Mouse (Mus musculus): ENCODE results near the gene Ssr1. TPM values are rescaled to one million over a fixed set of nuclear protein-coding genes. Genes with fewer than 3 reads are reported as not detected.

The Ssr1 gene
- total RNA-seq, 2 experiments from 2014 or later = 96.1 to 101 TPM

DNA sequence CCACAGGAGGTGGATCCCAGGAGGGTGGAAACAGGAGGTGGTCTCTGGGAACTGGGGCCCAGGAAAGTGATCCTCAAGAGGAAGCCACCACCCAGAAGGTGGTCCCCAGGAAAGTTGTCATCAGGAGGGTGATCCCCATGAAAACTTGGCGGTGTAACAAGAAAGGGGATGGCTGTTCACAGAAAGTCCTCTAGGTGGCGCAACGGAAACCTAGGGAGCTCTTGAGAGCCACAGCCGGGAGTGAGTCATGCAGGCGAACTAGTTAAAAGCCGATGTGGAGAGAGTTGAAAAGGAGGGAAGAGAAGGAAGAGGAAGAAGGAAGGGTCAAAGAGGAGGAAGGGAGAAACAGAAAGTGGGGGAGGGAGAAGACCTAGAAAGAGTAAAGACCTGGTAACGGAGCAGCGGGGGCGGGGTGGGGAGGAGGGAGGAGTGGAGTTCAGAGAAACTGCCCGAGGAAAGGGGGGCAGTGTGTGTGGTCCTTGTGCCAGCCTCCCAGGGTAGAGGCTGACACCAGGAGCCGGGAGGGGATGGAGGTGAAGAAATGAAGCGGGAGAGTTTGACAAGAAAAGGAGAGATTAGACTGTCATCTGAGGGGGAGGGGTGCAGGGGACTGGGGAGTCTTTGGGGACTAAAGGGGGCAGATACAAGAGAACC is 30.5 kb downstream of the Ssr1 start:
- TF ChIP-seq CTCF (IDR thresholded peaks at IDR 0.05) = peak; percentile 90
- Histone ChIP-seq H3K27ac (no peak overlapping the region), H3K4me3 (peak overlapping the region; percentile 27)
- DNase-seq (ENCODE audit: extremely low spot score in 1 of 2, low spot score in 2 of 2) = peak; percentile 66 to 72
- intact Hi-C loops (cut with DNase I) = loop anchor here (5.0 kb wide), 1 partner anchor 511 kb away; no protein-coding TSS in a partner anchor

DNA sequence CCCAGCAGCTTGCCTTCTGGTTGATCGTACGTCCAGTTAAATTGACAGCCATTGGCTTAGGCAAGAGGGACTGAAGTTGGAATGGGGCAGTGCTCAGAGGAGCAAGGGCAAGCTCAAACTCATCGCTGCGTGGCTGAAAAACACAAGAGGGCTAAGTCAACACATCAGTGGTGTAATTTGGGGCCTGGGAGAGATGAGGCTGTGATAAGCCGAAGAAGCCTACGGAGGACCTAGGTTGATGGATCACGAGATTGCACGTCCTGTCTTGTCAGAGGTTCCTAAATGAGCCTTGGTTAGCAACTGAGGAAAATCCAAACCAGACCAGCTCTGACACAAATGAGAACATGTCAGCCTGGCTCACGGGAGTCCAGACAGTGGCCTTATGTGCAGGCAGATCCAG is 31.5 kb downstream of the Ssr1 start:
- TF ChIP-seq CTCF (IDR thresholded peaks at IDR 0.05) = no peak
- no peak overlapping the region for H3K4me3 ChIP-seq
- intact Hi-C loops (cut with DNase I) = loop anchor here (5.0 kb wide), 1 partner anchor 510 kb away; no protein-coding TSS in a partner anchor
- H3K27ac ChIP-seq = no peak overlapping the region
- DNase-seq (ENCODE audit: extremely low spot score in 1 of 2, low spot score in 2 of 2) = no peak

DNA sequence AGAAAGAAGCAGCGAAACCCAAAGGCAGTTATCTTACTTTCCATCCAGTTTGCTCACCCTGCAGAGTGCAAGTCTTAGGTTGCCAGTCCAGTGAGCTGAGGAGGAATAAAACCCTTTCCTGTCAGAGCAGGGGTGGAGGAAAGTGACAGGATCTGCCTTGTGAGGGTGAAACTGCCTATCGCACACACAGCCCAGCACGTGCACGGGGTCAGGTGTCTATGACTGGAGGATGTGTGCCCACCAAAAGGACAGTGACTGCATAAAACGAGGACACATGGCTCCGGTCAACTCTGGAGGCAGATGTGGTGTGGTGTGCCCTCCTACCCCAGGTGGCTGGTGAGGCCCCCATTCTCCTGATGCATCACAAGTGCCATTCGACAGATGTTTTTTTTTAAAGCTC is 34.1 kb downstream of the Ssr1 start:
- no peak for DNase-seq (ENCODE audit: extremely low spot score in 1 of 2, low spot score in 2 of 2)
- no peak for TF ChIP-seq CTCF (IDR thresholded peaks at IDR 0.05)
- H3K4me3 ChIP-seq = no peak overlapping the region
- no peak overlapping the region for H3K27ac ChIP-seq
- intact Hi-C loops (cut with DNase I) = loop anchor here (5.0 kb wide), 1 partner anchor 508 kb away; no protein-coding TSS in a partner anchor

GRCm38 (mm10) chr13:37959239-37959907 is 34.6 kb downstream of the Ssr1 start:
- H3K4me3 ChIP-seq = no peak overlapping the region
- no peak overlapping the region for H3K27ac ChIP-seq
- TF ChIP-seq CTCF (IDR thresholded peaks at IDR 0.05) = no peak
- DNase-seq (ENCODE audit: extremely low spot score in 1 of 2, low spot score in 2 of 2) = no peak
- intact Hi-C loops (cut with DNase I) = no loop called here

GRCm38 (mm10) chr13:37958498-37959238 is 35.3 kb downstream of the Ssr1 start:
- no peak overlapping the region for H3K4me3 ChIP-seq

DNA sequence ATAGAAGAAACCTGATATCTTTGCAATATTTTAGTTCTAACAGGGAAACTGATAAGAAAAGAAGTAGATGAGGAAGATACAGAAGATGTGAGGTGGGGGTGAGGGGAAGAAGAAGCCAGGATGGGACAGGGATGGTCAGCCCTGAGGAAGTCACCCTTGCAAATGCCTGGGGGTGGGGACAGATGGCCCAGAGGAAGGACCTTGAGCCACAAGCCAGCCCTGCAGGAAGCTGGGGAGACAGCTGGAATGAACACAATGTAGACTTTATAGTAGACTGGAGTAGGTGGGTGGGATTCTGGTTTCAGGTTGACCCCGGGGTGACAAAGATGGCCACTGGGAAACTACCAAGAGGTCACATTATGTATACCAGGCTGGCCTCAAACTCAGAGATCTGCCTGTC is 39.7 kb downstream of the Ssr1 start:
- no peak for TF ChIP-seq CTCF (IDR thresholded peaks at IDR 0.05)
- intact Hi-C loops (cut with DNase I) = no loop called here

More at GRCm38 (mm10) chr13:37958498-37959238, 35.3 kb downstream of the Ssr1 start:
- no peak for TF ChIP-seq CTCF (IDR thresholded peaks at IDR 0.05)
- no peak overlapping the region for H3K27ac ChIP-seq
- intact Hi-C loops (cut with DNase I) = no loop called here
- no peak for DNase-seq (ENCODE audit: extremely low spot score in 1 of 2, low spot score in 2 of 2)

DNA sequence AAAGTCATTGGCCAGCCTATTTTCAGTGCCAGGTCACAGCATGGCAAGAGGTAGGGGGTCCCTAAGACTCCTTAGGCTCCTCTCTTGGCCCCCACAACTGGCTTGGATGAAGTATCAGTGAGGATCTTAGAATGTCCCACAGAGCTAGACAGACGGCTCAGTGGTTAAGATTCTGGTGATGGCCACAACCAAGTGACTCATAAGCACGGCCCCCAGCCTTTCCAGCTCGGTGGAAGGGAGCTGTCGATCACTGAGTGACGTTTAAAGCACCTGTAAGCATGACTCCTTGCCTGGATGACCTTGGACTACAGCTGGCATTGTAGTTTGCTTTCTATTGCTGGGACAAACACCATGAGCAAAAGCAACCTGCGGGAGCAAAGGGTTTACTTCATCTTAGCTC is 41.0 kb downstream of the Ssr1 start:
- no peak for TF ChIP-seq CTCF (IDR thresholded peaks at IDR 0.05)
- intact Hi-C loops (cut with DNase I) = no loop called here
- Histone ChIP-seq H3K4me3 (no peak overlapping the region), H3K27ac (no peak overlapping the region)
- DNase-seq (ENCODE audit: extremely low spot score in 1 of 2, low spot score in 2 of 2) = no peak

More for the DNA sequence above, 39.7 kb downstream of the Ssr1 start:
- Histone ChIP-seq H3K27ac (no peak overlapping the region), H3K4me3 (no peak overlapping the region)
- DNase-seq (ENCODE audit: extremely low spot score in 1 of 2, low spot score in 2 of 2) = no peak

- intact Hi-C loops (cut with DNase I) = loop anchor here (5.0 kb wide), 1 partner anchor 494 kb away; no protein-coding TSS in a partner anchor
Observed at GRCm38 (mm10) chr13:37946734-37947133, 47.3 kb downstream of the Ssr1 start.

DNA sequence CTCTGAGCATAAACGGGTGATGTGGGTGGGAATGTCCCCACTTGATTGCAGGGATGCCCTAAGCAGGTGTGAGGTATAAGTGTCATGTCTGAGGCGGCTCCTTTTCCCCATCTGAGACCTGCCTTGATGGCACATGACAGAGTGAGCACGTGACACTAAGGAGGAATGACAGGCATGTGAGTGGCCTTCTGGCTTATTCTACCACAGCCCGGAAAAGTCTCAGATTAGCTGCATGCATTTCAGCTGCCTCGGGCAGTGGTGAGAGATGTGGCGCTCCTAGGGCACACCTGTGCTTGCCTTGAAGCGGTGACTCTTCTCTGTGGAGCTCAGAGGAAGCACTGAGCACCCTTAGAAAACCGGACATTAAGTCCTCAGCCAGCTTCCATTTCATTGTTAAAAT is 48.6 kb downstream of the Ssr1 start:
- DNase-seq (ENCODE audit: extremely low spot score in 1 of 2, low spot score in 2 of 2) = no peak
- Histone ChIP-seq H3K4me3 (no peak overlapping the region), H3K27ac (no peak overlapping the region)
- intact Hi-C loops (cut with DNase I) = loop anchor here (5.0 kb wide), 1 partner anchor 493 kb away; no protein-coding TSS in a partner anchor
- TF ChIP-seq CTCF (IDR thresholded peaks at IDR 0.05) = no peak

More at GRCm38 (mm10) chr13:37946734-37947133, 47.3 kb downstream of the Ssr1 start:
- TF ChIP-seq CTCF (IDR thresholded peaks at IDR 0.05) = peak; percentile 88
- H3K27ac ChIP-seq = no peak overlapping the region
- H3K4me3 ChIP-seq = no peak overlapping the region
- peak; percentile 76 to 80 for DNase-seq (ENCODE audit: extremely low spot score in 1 of 2, low spot score in 2 of 2)

DNA sequence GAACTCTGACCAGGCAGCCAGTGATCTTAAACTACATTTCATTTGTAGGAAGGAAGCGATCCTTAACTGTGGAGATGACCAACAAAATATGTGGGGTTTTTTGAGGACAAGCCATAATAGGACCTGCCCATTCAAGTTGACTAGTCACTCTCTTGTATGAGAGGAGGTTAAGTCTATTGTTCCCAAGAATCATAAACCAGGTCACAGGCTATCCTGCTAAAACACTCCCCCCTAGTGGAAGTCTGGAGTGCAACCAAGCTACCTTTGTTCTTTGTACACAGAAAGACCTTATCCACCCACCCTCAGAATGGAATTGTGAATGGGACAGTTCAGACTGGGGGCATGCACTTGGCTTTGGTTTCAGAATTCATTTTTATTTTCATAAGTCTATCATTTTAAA is 49.7 kb downstream of the Ssr1 start:
- TF ChIP-seq CTCF (IDR thresholded peaks at IDR 0.05) = peak; percentile 63
- intact Hi-C loops (cut with DNase I) = loop anchor here (5.0 kb wide), 1 partner anchor 482 kb away; no protein-coding TSS in a partner anchor
- no peak for DNase-seq (ENCODE audit: extremely low spot score in 1 of 2, low spot score in 2 of 2)
- H3K27ac ChIP-seq = no peak overlapping the region
- no peak overlapping the region for H3K4me3 ChIP-seq

DNA sequence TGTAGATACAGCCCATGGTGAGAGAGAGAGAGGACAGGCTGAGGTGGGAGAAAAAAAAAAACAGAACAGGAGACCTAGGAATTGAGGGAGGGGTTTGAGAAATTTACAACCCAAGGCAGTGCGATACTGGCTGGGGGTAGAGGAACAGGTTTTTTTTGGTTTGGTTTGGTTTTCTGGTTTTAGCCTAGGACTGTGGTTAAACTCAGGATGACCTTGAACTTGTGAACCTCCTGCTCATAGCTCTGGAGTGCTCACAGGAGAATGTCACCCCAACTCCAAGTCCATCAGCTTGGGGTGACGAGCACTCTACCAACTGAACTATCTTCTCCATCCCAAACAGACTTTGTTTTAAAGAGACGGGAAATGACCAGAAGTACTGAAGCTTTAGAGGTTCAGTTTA is 50.6 kb downstream of the Ssr1 start:
- Histone ChIP-seq H3K4me3 (no peak overlapping the region), H3K27ac (no peak overlapping the region)
- DNase-seq (ENCODE audit: extremely low spot score in 1 of 2, low spot score in 2 of 2) = no peak
- TF ChIP-seq CTCF (IDR thresholded peaks at IDR 0.05) = no peak
- intact Hi-C loops (cut with DNase I) = loop anchor here (5.0 kb wide), 1 partner anchor 481 kb away; no protein-coding TSS in a partner anchor
